Mouse (Mus musculus): Measurements from ENCODE around the gene Tead3. TPM values are rescaled to one million over a fixed set of nuclear protein-coding genes. Genes with fewer than 3 reads are reported as not detected.

The Tead3 gene
- total and polyA plus RNA-seq, 3 experiments, result 0.42 TPM; not detected in 2

- Histone ChIP-seq H3K4me1 (ENCODE audit: control insufficient read depth in 1 of 2, insufficient read depth in 2 of 2) (peaks cover 0 to 7% of the 10 kb centered on the region in 2 experiments; a peak in 2 of 4 replicates), H3K9ac (ENCODE audit: insufficient read depth, low read depth) (no peak overlapping the region), H3K9me3 (replicated peaks; ENCODE audit: low read length) (peaks cover under 1% of the 10 kb centered on the region), H3K4me2 (ENCODE audit: insufficient read depth, low read depth, poor library complexity, severe bottlenecking) (no peak overlapping the region), H3K27ac (ENCODE audit: insufficient read depth, low read depth) (no peak overlapping the region), H3K4me3 (replicated peaks in 1 of 3; ENCODE audit: low read depth in 2 of 3, low read length in 2 of 3, poor library complexity in 1 of 3) (no peak overlapping the region), H3K79me2 (replicated peaks; ENCODE audit: control insufficient read depth, extremely low read depth, insufficient read depth, poor library complexity, severe bottlenecking) (no peaks in the 10 kb centered on the region), H3K27me3 (replicated peaks) (no peaks in the 10 kb centered on the region), H3K36me3 (replicated peaks in 1 of 2; ENCODE audit: control insufficient read depth in 1 of 2, insufficient read depth in 1 of 2, low read length in 1 of 2) (peaks cover 6 to 12% of the 10 kb centered on the region in 2 experiments)
- in situ Hi-C loops (cut with MboI; ENCODE audit: low pct_ligation_motif_present, low pct_unique_long_range_greater_than_20kb, low sequenced_read_pairs) (no loop called here), dilution Hi-C loops (cut with MboI; ENCODE audit: extremely low pct_ligation_motif_present, extremely low pct_unique_long_range_greater_than_20kb, low sequenced_read_pairs) (no loop called here)
- no peak for DNase-seq (ENCODE audit: extremely low read depth)
- no peak for TF ChIP-seq IRF4 (IDR thresholded peaks at IDR 0.05; ENCODE audit: low read depth, low read length)
- TF ChIP-seq BHLHE40 (IDR thresholded peaks at IDR 0.05; ENCODE audit: low read depth, low read length), result no peak
- TF ChIP-seq MAX (IDR thresholded peaks at IDR 0.05; ENCODE audit: low read length), result no peak
- TF ChIP-seq HCFC1 (IDR thresholded peaks at IDR 0.05; ENCODE audit: low read depth, low read length), result no peak
- TF ChIP-seq POLR2AphosphoS2 (IDR thresholded peaks at IDR 0.05; ENCODE audit: low read depth, low read length), result no peak
- TF ChIP-seq SIN3A (IDR thresholded peaks at IDR 0.05; ENCODE audit: low read length), result no peak
- no peak for TF ChIP-seq E2F4 (IDR thresholded peaks at IDR 0.05; ENCODE audit: insufficient replicate concordance, low read depth, low read length)
- TF ChIP-seq EP300 (IDR thresholded peaks at IDR 0.05; ENCODE audit: low read length), result no peak
- no peak for TF ChIP-seq UBTF (IDR thresholded peaks at IDR 0.05; ENCODE audit: low read depth, low read length)
- TF ChIP-seq NELFE (IDR thresholded peaks at IDR 0.05; ENCODE audit: low read depth, low read length), result no peak
- no peak for TF ChIP-seq MAFK (IDR thresholded peaks at IDR 0.05; ENCODE audit: insufficient replicate concordance, low read length)
- TF ChIP-seq ZKSCAN1 (IDR thresholded peaks at IDR 0.05; ENCODE audit: borderline replicate concordance, low read depth, low read length), result no peak
Observed at GRCm38 (mm10) chr17:28394051-28394765, 43.6 kb upstream of the Tead3 start.

GRCm38 (mm10) chr17:28391568-28392432, 41.2 kb upstream of the Tead3 start:
- TF ChIP-seq MAZ (IDR thresholded peaks at IDR 0.05; ENCODE audit: low read depth, low read length) (no peak), MXI1 (IDR thresholded peaks at IDR 0.05; ENCODE audit: low read depth, low read length) (no peak), ZC3H11A (IDR thresholded peaks at IDR 0.05; ENCODE audit: low read depth, low read length) (no peak), RAD21 (IDR thresholded peaks at IDR 0.05; ENCODE audit: low read depth, low read length) (no peak), ZMIZ1 (IDR thresholded peaks at IDR 0.05; ENCODE audit: low read depth, low read length) (no peak), JUND (conservative IDR thresholded peaks at IDR 0.05; ENCODE audit: low read depth, low read length) (no peak), POLR2AphosphoS2 (IDR thresholded peaks at IDR 0.05; ENCODE audit: low read depth, low read length) (no peak), POLR2A (IDR thresholded peaks at IDR 0.05; ENCODE audit: low read depth, low read length) (no peak), CHD2 (IDR thresholded peaks at IDR 0.05; ENCODE audit: low read length) (no peak), USF1 (IDR thresholded peaks at IDR 0.05; ENCODE audit: low read depth, low read length) (no peak), PAX5 (IDR thresholded peaks at IDR 0.05; ENCODE audit: low read length) (no peak), IRF4 (IDR thresholded peaks at IDR 0.05; ENCODE audit: low read depth, low read length) (no peak), BHLHE40 (IDR thresholded peaks at IDR 0.05; ENCODE audit: low read depth, low read length) (no peak), TBP (conservative IDR thresholded peaks at IDR 0.05; ENCODE audit: low read depth, low read length) (no peak), MEF2A (IDR thresholded peaks at IDR 0.05; ENCODE audit: borderline replicate concordance, low read depth, low read length) (no peak), UBTF (IDR thresholded peaks at IDR 0.05; ENCODE audit: low read depth, low read length) (no peak), SIN3A (IDR thresholded peaks at IDR 0.05; ENCODE audit: low read length) (no peak), CTCF (conservative IDR thresholded peaks at IDR 0.05 in 1 of 2, IDR thresholded peaks at IDR 0.05 in 1 of 2; ENCODE audit: low read depth in 2 of 2, low read length in 2 of 2) (no peak), ETS1 (conservative IDR thresholded peaks at IDR 0.05; ENCODE audit: low read depth, low read length) (no peak), HCFC1 (IDR thresholded peaks at IDR 0.05; ENCODE audit: low read depth, low read length) (no peak)
- Histone ChIP-seq H3K79me2 (replicated peaks; ENCODE audit: control insufficient read depth, extremely low read depth, insufficient read depth, poor library complexity, severe bottlenecking) (no peaks in the 10 kb centered on the region), H3K36me3 (replicated peaks in 1 of 2; ENCODE audit: control insufficient read depth in 1 of 2, insufficient read depth in 1 of 2, low read length in 1 of 2) (peaks cover 0 to 2% of the 10 kb centered on the region in 2 experiments), H3K4me3 (replicated peaks in 1 of 3; ENCODE audit: low read depth in 2 of 3, low read length in 2 of 3, poor library complexity in 1 of 3) (no peak overlapping the region), H3K4me1 (ENCODE audit: control insufficient read depth in 1 of 2, insufficient read depth in 2 of 2) (peaks cover 0 to 5% of the 10 kb centered on the region in 2 experiments; a peak in 2 of 4 replicates), H3K4me2 (ENCODE audit: insufficient read depth, low read depth, poor library complexity, severe bottlenecking) (no peak overlapping the region), H3K9me3 (replicated peaks; ENCODE audit: low read length) (peaks cover 13% of the 10 kb centered on the region), H3K27ac (ENCODE audit: insufficient read depth, low read depth) (no peak overlapping the region), H3K9ac (ENCODE audit: insufficient read depth, low read depth) (no peak overlapping the region), H3K27me3 (replicated peaks) (no peaks in the 10 kb centered on the region)
- in situ Hi-C loops (cut with MboI; ENCODE audit: low pct_ligation_motif_present, low pct_unique_long_range_greater_than_20kb, low sequenced_read_pairs) (no loop called here), dilution Hi-C loops (cut with MboI; ENCODE audit: extremely low pct_ligation_motif_present, extremely low pct_unique_long_range_greater_than_20kb, low sequenced_read_pairs) (no loop called here)
- no peak for DNase-seq (ENCODE audit: extremely low read depth)
